Mouse (Mus musculus): ENCODE results near the gene Setd5. TPM values are rescaled to one million over a fixed set of nuclear protein-coding genes. Genes with fewer than 3 reads are reported as not detected.

Gene Setd5
- polyA plus RNA-seq, 2 experiments = 11.8 to 14.1 TPM

GRCm38 (mm10) chr6:113032121-113032520 is 45.0 kb upstream of the Setd5 start:
- ATAC-seq (ENCODE audit: insufficient read depth) = no peak
- no peaks in the 10 kb centered on the region for H3K4me1 ChIP-seq (replicated peaks; ENCODE audit: control insufficient read depth in 2 of 2, insufficient read depth in 2 of 2, low read length in 1 of 2)
- H3K36me3 ChIP-seq (replicated peaks; ENCODE audit: control insufficient read depth, insufficient read depth, low read depth) = no peaks in the 10 kb centered on the region
- no peak overlapping the region for H3K4me2 ChIP-seq (ENCODE audit: low read depth)
- no peak overlapping the region for H3K9ac ChIP-seq (replicated peaks)
- H3K4me3 ChIP-seq (ENCODE audit: insufficient read depth in 1 of 2, low read depth in 2 of 2, low read length in 2 of 2) = no peak overlapping the region
- peak; percentile 39 for TF ChIP-seq CTCF (IDR thresholded peaks at IDR 0.05; ENCODE audit: low read depth)
- no peak for TF ChIP-seq EP300 (IDR thresholded peaks at IDR 0.05; ENCODE audit: low read depth)
- no peaks in the 10 kb centered on the region for H3K9me3 ChIP-seq (ENCODE audit: control insufficient read depth, low read length)
- WGBS (ENCODE audit: insufficient replicate concordance) = 58% methylated on average over 3 of the region's 3 CpGs
- DNase-seq (ENCODE audit: low read depth in 3 of 3, low spot score in 3 of 3) = no peak
- H3K27ac ChIP-seq = no peak overlapping the region
- no peaks in the 10 kb centered on the region for H3K27me3 ChIP-seq (ENCODE audit: control insufficient read depth, insufficient read depth, low read length)

GRCm38 (mm10) chr6:113033185-113033584 is 44.0 kb upstream of the Setd5 start:
- 74% methylated on average over 2 of the region's 2 CpGs for WGBS (ENCODE audit: insufficient replicate concordance)

GRCm38 (mm10) chr6:113034466-113034865 is 42.7 kb upstream of the Setd5 start:
- Histone ChIP-seq H3K4me3 (ENCODE audit: insufficient read depth in 1 of 2, low read depth in 2 of 2, low read length in 2 of 2) (no peak overlapping the region), H3K9me3 (ENCODE audit: control insufficient read depth, low read length) (no peaks in the 10 kb centered on the region), H3K4me2 (ENCODE audit: low read depth) (no peak overlapping the region), H3K27me3 (ENCODE audit: control insufficient read depth, insufficient read depth, low read length) (no peaks in the 10 kb centered on the region), H3K36me3 (replicated peaks; ENCODE audit: control insufficient read depth, insufficient read depth, low read depth) (no peaks in the 10 kb centered on the region), H3K9ac (replicated peaks) (no peak overlapping the region), H3K4me1 (replicated peaks; ENCODE audit: control insufficient read depth in 2 of 2, insufficient read depth in 2 of 2, low read length in 1 of 2) (peaks cover 0 to 8% of the 10 kb centered on the region in 2 experiments; a peak in 2 of 4 replicates), H3K27ac (no peak overlapping the region)
- WGBS (ENCODE audit: insufficient replicate concordance) = 68% methylated on average over 6 of the region's 6 CpGs
- no peak for TF ChIP-seq CTCF (IDR thresholded peaks at IDR 0.05; ENCODE audit: low read depth)
- no peak for TF ChIP-seq EP300 (IDR thresholded peaks at IDR 0.05; ENCODE audit: low read depth)
- no peak for DNase-seq (ENCODE audit: low read depth in 3 of 3, low spot score in 3 of 3)
- no peak for ATAC-seq (ENCODE audit: insufficient read depth)

More at GRCm38 (mm10) chr6:113033185-113033584, 44.0 kb upstream of the Setd5 start:
- Histone ChIP-seq H3K27ac (no peak overlapping the region), H3K4me1 (replicated peaks; ENCODE audit: control insufficient read depth in 2 of 2, insufficient read depth in 2 of 2, low read length in 1 of 2) (peaks cover 0 to 3% of the 10 kb centered on the region in 2 experiments; a peak in 2 of 4 replicates), H3K9me3 (ENCODE audit: control insufficient read depth, low read length) (no peaks in the 10 kb centered on the region), H3K27me3 (ENCODE audit: control insufficient read depth, insufficient read depth, low read length) (no peaks in the 10 kb centered on the region), H3K9ac (replicated peaks) (no peak overlapping the region), H3K4me3 (ENCODE audit: insufficient read depth in 1 of 2, low read depth in 2 of 2, low read length in 2 of 2) (no peak overlapping the region), H3K36me3 (replicated peaks; ENCODE audit: control insufficient read depth, insufficient read depth, low read depth) (no peaks in the 10 kb centered on the region), H3K4me2 (ENCODE audit: low read depth) (no peak overlapping the region)
- TF ChIP-seq CTCF (IDR thresholded peaks at IDR 0.05; ENCODE audit: low read depth) (no peak), EP300 (IDR thresholded peaks at IDR 0.05; ENCODE audit: low read depth) (no peak)
- ATAC-seq (ENCODE audit: insufficient read depth) = no peak
- no peak for DNase-seq (ENCODE audit: low read depth in 3 of 3, low spot score in 3 of 3)

- Histone ChIP-seq H3K4me1 (replicated peaks; ENCODE audit: control insufficient read depth in 2 of 2, insufficient read depth in 2 of 2, low read length in 1 of 2) (peaks cover 8 to 19% of the 10 kb centered on the region in 2 experiments), H3K4me2 (ENCODE audit: low read depth) (no peak overlapping the region), H3K27me3 (ENCODE audit: control insufficient read depth, insufficient read depth, low read length) (no peaks in the 10 kb centered on the region), H3K4me3 (ENCODE audit: insufficient read depth in 1 of 2, low read depth in 2 of 2, low read length in 2 of 2) (no peak overlapping the region), H3K27ac (no peak overlapping the region), H3K9me3 (ENCODE audit: control insufficient read depth, low read length) (no peaks in the 10 kb centered on the region), H3K36me3 (replicated peaks; ENCODE audit: control insufficient read depth, insufficient read depth, low read depth) (no peaks in the 10 kb centered on the region), H3K9ac (replicated peaks) (no peak overlapping the region)
- ATAC-seq (ENCODE audit: insufficient read depth) = no peak
- WGBS (ENCODE audit: insufficient replicate concordance) = 61% methylated on average over 4 of the region's 4 CpGs
- peak; percentile 19; the same call in 1 of the 2 replicates for TF ChIP-seq CTCF (IDR thresholded peaks at IDR 0.05; ENCODE audit: low read depth)
- no peak for TF ChIP-seq EP300 (IDR thresholded peaks at IDR 0.05; ENCODE audit: low read depth)
- no peak for DNase-seq (ENCODE audit: low read depth in 3 of 3, low spot score in 3 of 3)
These were observed 40.5 kb upstream of the Setd5 start for GRCm38 (mm10) chr6:113036463-113037175.

- ATAC-seq (ENCODE audit: insufficient read depth) = peak; percentile 11; the same call in 1 of the 2 replicates
- no peak for DNase-seq (ENCODE audit: low read depth in 3 of 3, low spot score in 3 of 3)
- Histone ChIP-seq H3K27me3 (ENCODE audit: control insufficient read depth, insufficient read depth, low read length) (no peaks in the 10 kb centered on the region), H3K4me3 (ENCODE audit: insufficient read depth in 1 of 2, low read depth in 2 of 2, low read length in 2 of 2) (peak overlapping the region; percentile 31 to 32; a peak in 3 of 4 replicates), H3K9me3 (ENCODE audit: control insufficient read depth, low read length) (no peaks in the 10 kb centered on the region), H3K4me1 (replicated peaks; ENCODE audit: control insufficient read depth in 2 of 2, insufficient read depth in 2 of 2, low read length in 1 of 2) (peaks cover 13 to 29% of the 10 kb centered on the region in 2 experiments), H3K4me2 (ENCODE audit: low read depth) (peak overlapping the region; percentile 53), H3K36me3 (replicated peaks; ENCODE audit: control insufficient read depth, insufficient read depth, low read depth) (no peaks in the 10 kb centered on the region), H3K9ac (replicated peaks) (0 out of 2 replicates have a peak overlapping the region, but pooled peaks have one; percentile 33), H3K27ac (no peak overlapping the region)
- TF ChIP-seq CTCF (IDR thresholded peaks at IDR 0.05; ENCODE audit: low read depth) = peak; percentile 95
- TF ChIP-seq EP300 (IDR thresholded peaks at IDR 0.05; ENCODE audit: low read depth) = no peak
- WGBS (ENCODE audit: insufficient replicate concordance) = 11% methylated on average over 19 of the region's 19 CpGs
These were observed 39.0 kb upstream of the Setd5 start for GRCm38 (mm10) chr6:113037946-113038734.

Data from liver, embryonic 14.5 days (tissue).